Mouse (Mus musculus) forebrain, embryonic 14.5 days (tissue): ENCODE data around the gene Tef. TPM values are rescaled to one million over a fixed set of nuclear protein-coding genes. Genes with fewer than 3 reads are reported as not detected.

Source experiments
- ATAC-seq: fragments of 200-750 bp; cut with Nextera tagmentation; 2 replicates; pipeline ENCODE4 v1.8.0; 2017; ENCODE audit warnings: mild to moderate bottlenecking, moderate library complexity
- DNase-seq: peaks from one replicate; pipeline ENCODE4 v3.0.0-alpha.2; 2015; ENCODE audit warnings: low spot score
- H3K27ac ChIP-seq: fragments of 300-500 bp; sonication (generic); 2 replicates; pipeline ENCODE4 v1.5.1; 2014; ENCODE audit warnings: low read depth, mild to moderate bottlenecking, control low read depth, low read length, moderate library complexity
- H3K27me3 ChIP-seq: fragments of 300-500 bp; sonication (generic); replicated peaks from 2 replicates; pipeline ENCODE4 v1.6.1; 2014; ENCODE audit warnings: low read length, control low read depth, mixed read lengths; ENCODE audit not compliant: control insufficient read depth, insufficient read depth
- H3K36me3 ChIP-seq: fragments of 300-500 bp; sonication (generic); 2 replicates; pipeline ENCODE4 v1.6.1; 2014; ENCODE audit warnings: low read length, control low read depth; ENCODE audit not compliant: control insufficient read depth, insufficient read depth
- H3K4me1 ChIP-seq: fragments of 300-500 bp; sonication (generic); 2 replicates; pipeline ENCODE4 v1.6.1; 2014; ENCODE audit warnings: antibody characterized with exemption, low read length, control low read depth; ENCODE audit not compliant: control insufficient read depth, insufficient read depth
- H3K4me2 ChIP-seq: fragments of 300-500 bp; sonication (generic); 2 replicates; pipeline ENCODE4 v1.6.1; 2014; ENCODE audit warnings: mild to moderate bottlenecking, control low read depth, low read length
- H3K4me3 ChIP-seq: fragments of 300-500 bp; sonication (generic); 2 replicates; pipeline ENCODE4 v1.5.1; 2014; ENCODE audit warnings: low read depth, low read length, control low read depth
- H3K9ac ChIP-seq: fragments of 300-500 bp; sonication (generic); 2 replicates; pipeline ENCODE4 v1.6.1; 2014; ENCODE audit warnings: mild to moderate bottlenecking, low read length, control low read depth, moderate library complexity
- H3K9me3 ChIP-seq: fragments of 300-500 bp; sonication (generic); replicated peaks from 2 replicates; pipeline ENCODE4 v1.6.1; 2016; ENCODE audit warnings: low read length, control low read depth, mixed read lengths; ENCODE audit not compliant: control insufficient read depth
- WGBS: fragments of 180-500 bp; shearing (Covaris S2); extraction: QIAGEN DNeasy Blood & Tissue Kit; methylation state at CpG from one replicate; pipeline ENCODE4 v1.1.7; 2014; 5-methylcytosine and 5-hydroxymethylcytosine counted together
- polyA plus RNA-seq: library from polyadenylated mRNA; unstranded; fragments of >200 nt; fragmentation: Nextera tagmentation; extraction: Ambion mirVana; gene quantifications from 2 replicates; pipeline ENCODE4 v1.2.1, GENCODE M21; 2014

The Tef gene
- polyA plus RNA-seq, 1 experiment from 2014 or later = 15.1 TPM

GRCm38 (mm10) chr15:81765651-81766050, 36.6 kb upstream of the Tef start:
- H3K27ac ChIP-seq = no peak overlapping the region
- H3K4me3 ChIP-seq = no peak overlapping the region
- H3K4me2 ChIP-seq = no peak overlapping the region
- no peak overlapping the region for H3K9ac ChIP-seq
- 89% methylated on average over 9 of the region's 9 CpGs for WGBS
- no peaks in the 10 kb centered on the region for H3K27me3 ChIP-seq
- no peaks in the 10 kb centered on the region for H3K4me1 ChIP-seq
- ATAC-seq (no peak), DNase-seq (no peak)
- H3K9me3 ChIP-seq = no peaks in the 10 kb centered on the region
- peaks cover 27% of the 10 kb centered on the region for H3K36me3 ChIP-seq

DNA sequence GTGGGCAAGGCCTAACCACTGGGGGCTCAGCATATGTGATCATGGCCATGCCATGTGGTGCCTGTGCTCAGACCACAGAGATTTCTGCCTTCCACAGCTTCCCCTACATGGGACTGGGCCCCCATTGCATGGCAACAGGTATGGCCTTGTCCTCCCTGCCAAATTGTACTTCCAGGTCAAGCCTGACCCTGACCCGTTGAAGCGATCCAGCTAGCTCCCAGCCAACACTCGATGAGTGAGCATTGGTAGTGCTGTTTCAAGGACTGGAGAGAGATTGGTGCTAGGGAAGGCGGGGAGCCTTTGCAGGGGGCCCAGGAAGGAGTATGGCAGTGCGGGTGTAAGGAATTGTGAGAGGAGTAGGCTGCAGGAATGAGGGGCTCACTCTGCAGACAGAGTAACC, 35.8 kb upstream of the Tef start:
- Histone ChIP-seq H3K4me2 (no peak overlapping the region), H3K27me3 (no peaks in the 10 kb centered on the region), H3K9me3 (no peaks in the 10 kb centered on the region), H3K4me1 (no peaks in the 10 kb centered on the region), H3K27ac (no peak overlapping the region), H3K4me3 (no peak overlapping the region), H3K36me3 (peaks cover 27% of the 10 kb centered on the region), H3K9ac (no peak overlapping the region)
- no peak for ATAC-seq
- no peak for DNase-seq
- WGBS = 86% methylated on average over 5 of the region's 5 CpGs

DNA sequence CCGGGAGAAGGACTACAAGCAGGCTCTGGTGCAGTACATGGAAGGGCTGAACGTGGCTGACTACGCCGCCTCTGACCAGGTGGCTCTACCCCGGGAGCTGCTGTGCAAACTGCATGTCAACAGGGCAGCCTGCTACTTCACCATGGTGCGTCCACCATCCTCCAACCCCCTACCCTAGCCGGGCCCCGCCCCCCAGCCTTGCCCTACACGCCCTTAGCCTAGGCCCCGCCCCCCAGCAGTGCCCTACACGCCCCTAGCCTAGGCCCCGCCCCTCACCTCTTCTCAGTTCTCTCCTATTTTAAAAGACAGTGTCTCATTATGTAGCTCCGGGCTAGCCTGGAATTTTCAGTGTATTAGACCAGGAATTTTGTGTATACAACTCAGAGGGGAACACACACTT, 33.2 kb upstream of the Tef start:
- no peak overlapping the region for H3K9ac ChIP-seq
- no peak overlapping the region for H3K4me2 ChIP-seq
- DNase-seq (no peak), ATAC-seq (no peak)
- WGBS = 56% methylated on average over 13 of the region's 13 CpGs
- H3K4me1 ChIP-seq = no peaks in the 10 kb centered on the region
- no peaks in the 10 kb centered on the region for H3K27me3 ChIP-seq
- H3K9me3 ChIP-seq = no peaks in the 10 kb centered on the region
- H3K4me3 ChIP-seq = no peak overlapping the region
- peaks cover 48% of the 10 kb centered on the region for H3K36me3 ChIP-seq
- H3K27ac ChIP-seq = no peak overlapping the region

GRCm38 (mm10) chr15:81772431-81773120, 29.6 kb upstream of the Tef start:
- WGBS = 93% methylated on average over 20 of the region's 20 CpGs
- no peak for ATAC-seq

DNA sequence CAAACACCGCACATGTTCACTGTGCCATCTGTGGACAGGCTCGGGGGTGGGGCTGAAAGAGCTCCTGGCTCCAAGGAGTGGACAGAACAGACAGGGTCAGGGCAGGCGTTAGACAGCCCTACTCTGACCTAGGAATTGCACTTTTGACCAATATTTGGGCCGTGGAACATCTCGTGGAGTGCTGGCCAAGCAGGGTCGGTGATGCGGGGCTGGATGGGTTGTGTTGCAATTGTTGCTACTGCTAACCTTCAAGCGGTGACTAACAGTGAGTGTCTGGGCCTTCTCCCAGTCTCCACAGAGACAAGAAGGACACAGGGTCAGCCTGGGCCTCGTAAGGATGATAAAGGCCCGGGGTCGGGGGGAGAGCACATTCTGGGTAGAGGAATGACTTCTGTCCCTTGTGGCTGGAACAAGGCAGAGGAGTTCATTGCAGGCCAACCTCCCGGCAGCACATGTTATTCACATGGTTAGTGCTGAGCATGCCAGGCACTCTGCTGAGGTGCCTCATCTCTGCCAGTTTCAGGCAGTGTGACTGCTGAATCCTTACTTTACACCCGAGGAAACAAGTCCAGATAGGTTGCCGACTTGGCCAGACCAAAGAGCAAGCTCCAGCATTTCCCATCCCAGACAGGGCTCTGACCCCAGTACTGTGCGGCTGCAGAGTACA, 27.6 kb upstream of the Tef start:
- Histone ChIP-seq H3K9ac (no peak overlapping the region), H3K4me3 (no peak overlapping the region), H3K4me1 (no peaks in the 10 kb centered on the region), H3K27me3 (no peaks in the 10 kb centered on the region), H3K27ac (no peak overlapping the region), H3K36me3 (peaks cover 83% of the 10 kb centered on the region), H3K9me3 (no peaks in the 10 kb centered on the region), H3K4me2 (no peak overlapping the region)
- no peak for DNase-seq
- 94% methylated on average over 15 of the region's 15 CpGs for WGBS
- no peak for ATAC-seq

More at GRCm38 (mm10) chr15:81772431-81773120, 29.6 kb upstream of the Tef start:
- Histone ChIP-seq H3K4me2 (no peak overlapping the region), H3K36me3 (peaks cover 80% of the 10 kb centered on the region), H3K4me3 (no peak overlapping the region), H3K4me1 (no peaks in the 10 kb centered on the region), H3K27me3 (no peaks in the 10 kb centered on the region), H3K9ac (no peak overlapping the region), H3K27ac (no peak overlapping the region), H3K9me3 (no peaks in the 10 kb centered on the region)
- no peak for DNase-seq

- no peaks in the 10 kb centered on the region for H3K27me3 ChIP-seq
- ATAC-seq (no peak), DNase-seq (no peak)
- H3K4me1 ChIP-seq = no peaks in the 10 kb centered on the region
- H3K9me3 ChIP-seq = no peaks in the 10 kb centered on the region
- peaks cover 98% of the 10 kb centered on the region for H3K36me3 ChIP-seq
- no peak overlapping the region for H3K9ac ChIP-seq
- no peak overlapping the region for H3K27ac ChIP-seq
- H3K4me3 ChIP-seq = no peak overlapping the region
- H3K4me2 ChIP-seq = no peak overlapping the region
- WGBS = 92% methylated on average over 11 of the region's 11 CpGs
Measured at GRCm38 (mm10) chr15:81776631-81777422, 25.4 kb upstream of the Tef start.

GRCm38 (mm10) chr15:81781816-81782215, 20.4 kb upstream of the Tef start:
- Histone ChIP-seq H3K9me3 (no peaks in the 10 kb centered on the region), H3K4me3 (no peak overlapping the region), H3K27ac (no peak overlapping the region), H3K4me2 (no peak overlapping the region), H3K9ac (no peak overlapping the region), H3K4me1 (no peaks in the 10 kb centered on the region), H3K27me3 (no peaks in the 10 kb centered on the region), H3K36me3 (peaks cover 94% of the 10 kb centered on the region)
- WGBS = 86% methylated on average over 7 of the region's 7 CpGs
- DNase-seq (no peak), ATAC-seq (no peak)

DNA sequence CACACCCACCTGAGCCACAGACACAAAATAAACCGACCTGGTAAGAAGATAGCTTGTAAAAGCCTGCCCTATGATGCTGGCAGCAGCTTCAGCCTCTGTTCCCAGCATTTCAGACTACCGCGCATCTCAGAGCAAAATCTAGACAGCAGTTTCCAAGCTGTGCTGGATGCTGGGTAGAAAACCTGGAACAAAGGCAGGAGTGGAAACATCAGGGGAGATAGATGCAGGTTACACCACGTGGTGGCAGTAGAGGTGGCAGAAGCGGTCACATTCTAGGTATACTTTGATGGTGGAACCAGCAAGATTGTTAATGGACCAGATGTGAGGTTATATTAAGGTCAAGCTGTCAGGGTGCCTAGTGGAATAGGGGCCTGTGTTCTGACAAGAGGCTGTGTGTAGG, 17.5 kb upstream of the Tef start:
- 78% methylated on average over 5 of the region's 5 CpGs for WGBS
- peak; percentile 20 for DNase-seq

DNA sequence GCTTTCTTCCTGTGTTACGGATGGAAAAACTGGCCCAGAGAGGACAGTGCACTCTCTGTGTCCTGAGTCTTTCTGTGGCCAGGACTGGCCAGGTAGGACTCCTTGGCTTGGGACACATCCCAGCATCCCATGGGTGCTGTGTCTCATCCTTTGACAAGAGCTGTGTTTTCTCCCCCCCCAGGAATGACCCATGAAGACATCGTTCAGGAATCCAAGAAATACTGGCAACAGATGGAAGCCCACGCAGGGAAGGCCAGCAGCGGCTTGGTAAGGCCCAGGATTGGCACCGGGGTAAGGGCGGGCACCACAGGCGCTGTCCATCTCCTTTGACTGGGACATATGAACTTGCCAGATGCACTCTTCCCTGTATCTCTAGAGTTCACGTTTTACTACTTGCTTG, 16.5 kb upstream of the Tef start:
- no peaks in the 10 kb centered on the region for H3K9me3 ChIP-seq
- H3K27me3 ChIP-seq = no peaks in the 10 kb centered on the region
- peaks cover 89% of the 10 kb centered on the region for H3K36me3 ChIP-seq
- ATAC-seq (no peak), DNase-seq (no peak)
- no peak overlapping the region for H3K4me2 ChIP-seq
- H3K4me1 ChIP-seq = no peaks in the 10 kb centered on the region
- H3K9ac ChIP-seq = no peak overlapping the region
- H3K27ac ChIP-seq = no peak overlapping the region
- H3K4me3 ChIP-seq = no peak overlapping the region
- WGBS = 97% methylated on average over 8 of the region's 8 CpGs

More for the DNA sequence above, 17.5 kb upstream of the Tef start:
- peaks cover 91% of the 10 kb centered on the region for H3K36me3 ChIP-seq
- H3K9ac ChIP-seq = no peak overlapping the region
- ATAC-seq = no peak
- no peak overlapping the region for H3K4me3 ChIP-seq
- H3K9me3 ChIP-seq = no peaks in the 10 kb centered on the region
- no peak overlapping the region for H3K27ac ChIP-seq
- no peaks in the 10 kb centered on the region for H3K27me3 ChIP-seq
- no peak overlapping the region for H3K4me2 ChIP-seq
- no peaks in the 10 kb centered on the region for H3K4me1 ChIP-seq
